Mouse (Mus musculus) 3T3-L1 (cell line): ENCODE measurements around the gene Gsc2.

ENCODE experiments used
- DNase-seq: peaks from one replicate; pipeline ENCODE4 v3.0.0-alpha.2; 2015; ENCODE audit warnings: low read depth, low spot score

Gsc2 gene

GRCm38 (mm10) chr16:17922163-17922538 is 7.3 kb upstream of the Gsc2 start:
- no peak for DNase-seq

- DNase-seq = peak; percentile 99
These were observed 6.7 kb upstream of the Gsc2 start for GRCm38 (mm10) chr16:17921325-17922162.

- no peak for DNase-seq
These were observed 5.7 kb upstream of the Gsc2 start for GRCm38 (mm10) chr16:17920586-17920985.

GRCm38 (mm10) chr16:17911052-17911595 is 3.7 kb downstream of the Gsc2 start, which contains the start of gene Ess2:
Gene Ess2 (minus strand): TSS chr16:17911348.
- DNase-seq = peak; percentile 99

- DNase-seq = no peak
These were observed 16.4 kb downstream of the Gsc2 start, which contains the start of the genes Dgcr2 and Tssk2 for GRCm38 (mm10) chr16:17898462-17898861. Gene Dgcr2 (minus strand): TSS chr16:17898562. Gene Tssk2 (plus strand): TSS chr16:17898637.

GRCm38 (mm10) chr16:17896091-17896490 is 18.8 kb downstream of the Gsc2 start:
- DNase-seq = no peak

- no peak for DNase-seq
These were observed 20.9 kb downstream of the Gsc2 start, which contains the start of gene Tssk1 for GRCm38 (mm10) chr16:17893923-17894322. Gene Tssk1 (plus strand): TSS chr16:17894223.

GRCm38 (mm10) chr16:17892606-17893005 is 22.3 kb downstream of the Gsc2 start:
- no peak for DNase-seq

GRCm38 (mm10) chr16:17891567-17891959 is 23.3 kb downstream of the Gsc2 start, which contains the start of gene Gm20518:
Gene Gm20518 (minus strand): TSS chr16:17891671.
- DNase-seq = peak; percentile 99

GRCm38 (mm10) chr16:17890917-17891566 is 23.8 kb downstream of the Gsc2 start:
- DNase-seq = peak; percentile 94

GRCm38 (mm10) chr16:17890342-17890727 is 24.5 kb downstream of the Gsc2 start:
- DNase-seq = no peak

- DNase-seq = no peak
These were observed 25.0 kb downstream of the Gsc2 start for GRCm38 (mm10) chr16:17889689-17890341.

- DNase-seq = no peak
These were observed 30.7 kb downstream of the Gsc2 start for GRCm38 (mm10) chr16:17884116-17884515.

- no peak for DNase-seq
These were observed 32.7 kb downstream of the Gsc2 start for GRCm38 (mm10) chr16:17882196-17882595.

- no peak for DNase-seq
These were observed 35.3 kb downstream of the Gsc2 start for GRCm38 (mm10) chr16:17879571-17879970.

- peak; percentile 74 for DNase-seq
These were observed 38.8 kb downstream of the Gsc2 start for GRCm38 (mm10) chr16:17876096-17876495.

GRCm38 (mm10) chr16:17875174-17875573 is 39.7 kb downstream of the Gsc2 start:
- DNase-seq = no peak

GRCm38 (mm10) chr16:17872995-17873394 is 41.9 kb downstream of the Gsc2 start:
- no peak for DNase-seq

- no peak for DNase-seq
These were observed 43.6 kb downstream of the Gsc2 start for GRCm38 (mm10) chr16:17871248-17871647.

- DNase-seq = no peak
These were observed 49.1 kb downstream of the Gsc2 start for GRCm38 (mm10) chr16:17865770-17866169.

- DNase-seq = no peak
These were observed 49.6 kb downstream of the Gsc2 start for GRCm38 (mm10) chr16:17865293-17865692.
